Mouse (Mus musculus) bone marrow macrophage, adult 2 months (primary cell): ENCODE results near the gene Cdc14a. TPM values are rescaled to one million over a fixed set of nuclear protein-coding genes. Genes with fewer than 3 reads are reported as not detected.

Experiments
- H3K27ac ChIP-seq: 2 replicates; pipeline ENCODE4 v1.5.1; 2012; ENCODE audit warnings: low read depth, low read length; ENCODE audit not compliant: insufficient read depth
- H3K4me1 ChIP-seq: 2 replicates; pipeline ENCODE4 v1.6.1; 2012; ENCODE audit warnings: low read length; ENCODE audit not compliant: control insufficient read depth, insufficient read depth
- H3K4me3 ChIP-seq: 2 replicates; pipeline ENCODE4 v1.5.1; 2012; ENCODE audit warnings: mild to moderate bottlenecking, low read length, moderate library complexity; ENCODE audit not compliant: insufficient read depth
- CTCF ChIP-seq: IDR thresholded peaks from 2 replicates; pipeline ENCODE4 v1.5.1; 2012; ENCODE audit warnings: low read depth, mild to moderate bottlenecking, low read length, moderate library complexity
- POLR2A ChIP-seq: IDR thresholded peaks from 2 replicates; pipeline ENCODE4 v1.6.1; 2012; ENCODE audit warnings: mild to moderate bottlenecking, low read depth, low read length, borderline replicate concordance
- polyA plus RNA-seq: library from polyadenylated mRNA; stranded (reverse); fragments of >200 nt; gene quantifications from 2 replicates; pipeline ENCODE4 v1.2.4, GENCODE M21; 2012; ENCODE audit not compliant: missing spikeins, insufficient read depth, insufficient read length

The Cdc14a gene
- polyA plus RNA-seq, 1 experiment = 6.1 TPM

DNA sequence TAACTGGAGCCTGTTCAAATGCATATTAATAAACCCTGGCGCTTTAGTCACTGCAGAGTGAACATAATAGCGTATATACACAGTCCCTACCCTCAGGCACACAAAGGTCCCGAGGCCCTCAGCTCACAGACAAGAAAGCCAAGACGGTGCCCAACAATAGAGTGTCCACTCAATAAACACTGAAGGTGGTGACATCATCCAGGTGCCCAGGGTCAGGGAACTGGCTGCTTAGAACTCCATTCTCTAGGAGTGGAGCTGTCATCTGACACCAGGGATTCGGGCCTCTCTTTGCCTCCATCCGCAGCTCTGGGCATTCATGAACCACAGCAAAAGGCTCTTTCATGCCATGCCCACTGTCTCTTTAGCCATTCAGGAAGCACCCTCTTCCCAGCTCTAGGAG, 2.7 kb downstream of the Cdc14a start:
- Histone ChIP-seq H3K4me1 (peaks cover 3% of the 10 kb centered on the region; the same call in 1 of the 2 replicates), H3K4me3 (no peak overlapping the region), H3K27ac (no peak overlapping the region)
- TF ChIP-seq CTCF (no peak), POLR2A (no peak)

DNA sequence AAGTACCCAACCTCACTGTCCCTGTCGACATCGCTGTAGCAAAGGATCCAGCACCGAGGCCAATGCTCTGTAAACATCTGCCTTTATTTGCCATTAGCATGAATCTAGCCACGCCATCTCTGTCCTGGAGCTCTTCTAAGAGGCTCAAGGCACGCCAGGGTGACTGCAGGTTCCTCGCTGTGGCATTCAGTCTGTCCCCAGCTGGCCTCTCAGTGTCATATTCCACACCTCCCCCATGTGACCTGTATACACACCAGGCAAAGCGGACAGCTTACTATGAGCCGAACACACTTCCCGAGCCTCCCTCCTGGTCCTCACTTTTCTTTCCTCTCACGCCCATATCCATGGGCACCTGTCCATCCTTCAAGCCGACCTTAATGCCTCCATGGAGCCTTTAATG, 4.0 kb downstream of the Cdc14a start:
- H3K27ac ChIP-seq = no peak overlapping the region
- TF ChIP-seq CTCF (no peak), POLR2A (no peak)
- peaks cover 7% of the 10 kb centered on the region for H3K4me1 ChIP-seq
- no peak overlapping the region for H3K4me3 ChIP-seq

DNA sequence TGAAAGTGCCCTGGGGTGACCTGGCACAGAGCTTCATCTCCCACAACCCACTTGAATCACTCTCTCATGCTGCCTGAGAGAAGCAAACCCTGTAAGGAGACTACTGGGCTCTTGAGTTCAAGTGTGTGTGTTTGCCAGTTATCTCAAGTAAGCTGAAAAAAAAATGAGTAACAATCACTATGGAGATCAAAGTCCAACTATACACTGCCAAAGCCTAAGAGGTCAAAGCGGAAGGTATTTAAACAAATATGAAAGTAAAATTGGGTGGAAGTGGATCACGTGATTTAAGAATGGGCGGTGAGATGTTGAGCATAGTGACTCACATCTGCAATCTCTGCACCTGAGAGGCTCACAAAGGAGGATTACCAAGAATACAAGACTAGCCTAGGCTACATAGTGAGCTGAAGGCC, 9.4 kb downstream of the Cdc14a start:
- TF ChIP-seq POLR2A (no peak), CTCF (no peak)
- H3K4me1 ChIP-seq = peaks cover 10% of the 10 kb centered on the region
- H3K4me3 ChIP-seq = no peak overlapping the region
- H3K27ac ChIP-seq = no peak overlapping the region

DNA sequence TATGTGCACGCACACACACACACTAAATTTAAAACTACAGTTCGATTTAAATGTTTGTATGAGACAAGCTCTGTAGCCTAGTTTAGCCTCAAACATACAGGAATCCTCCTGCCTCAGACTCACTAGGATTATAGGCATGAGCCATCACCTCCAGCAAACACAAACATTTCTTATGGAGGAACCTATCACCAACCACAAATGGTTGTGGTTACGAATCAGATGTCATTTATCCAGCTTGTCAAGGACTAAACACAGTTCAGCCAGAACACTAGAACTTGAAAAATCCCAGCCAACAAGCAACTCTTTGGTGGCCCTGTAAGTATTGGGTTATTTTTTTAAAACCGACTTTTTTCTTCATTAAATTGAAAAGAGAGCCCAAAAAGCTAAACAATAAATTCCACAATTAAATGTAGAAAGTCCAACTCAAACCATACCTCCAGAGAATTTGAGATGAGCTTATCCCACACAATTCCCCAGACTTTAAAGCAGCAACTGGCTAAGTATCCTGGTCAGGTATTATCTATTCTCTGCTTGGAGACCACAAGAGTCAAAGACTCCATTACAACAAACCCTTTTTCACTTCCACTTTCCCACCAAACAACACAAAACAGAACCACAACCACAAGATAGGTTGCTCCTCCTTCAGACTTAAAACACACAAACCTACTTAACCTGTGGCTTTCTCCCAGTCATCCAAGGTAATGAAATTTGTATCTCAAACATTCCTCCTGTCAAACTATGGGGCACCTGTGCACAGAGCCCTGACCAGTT, 10.7 kb downstream of the Cdc14a start:
- no peak overlapping the region for H3K4me3 ChIP-seq
- H3K4me1 ChIP-seq = peaks cover 10% of the 10 kb centered on the region
- TF ChIP-seq POLR2A = no peak
- H3K27ac ChIP-seq = no peak overlapping the region

DNA sequence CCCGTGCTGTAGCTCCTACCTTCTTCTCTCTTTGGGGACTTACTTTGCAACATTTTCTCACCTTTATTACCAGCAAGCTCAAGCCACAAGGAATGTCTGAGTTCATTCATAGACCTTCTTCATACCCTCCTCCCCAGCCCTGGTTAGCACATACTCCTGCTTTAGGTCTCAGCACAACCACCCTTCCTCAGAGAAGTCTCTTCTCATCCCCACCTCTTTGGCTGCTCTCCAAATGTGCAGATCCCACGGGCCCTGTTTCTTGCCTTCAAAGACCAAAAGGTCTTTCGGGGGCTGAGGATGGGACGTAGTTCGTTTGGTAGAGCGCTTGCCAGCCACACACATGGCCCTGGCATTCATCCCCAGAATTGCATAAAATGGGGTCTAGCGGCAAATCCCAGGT, 13.8 kb downstream of the Cdc14a start:
- no peak for TF ChIP-seq CTCF
- TF ChIP-seq POLR2A = no peak
- Histone ChIP-seq H3K4me1 (peaks cover 8% of the 10 kb centered on the region), H3K27ac (no peak overlapping the region), H3K4me3 (no peak overlapping the region)

DNA sequence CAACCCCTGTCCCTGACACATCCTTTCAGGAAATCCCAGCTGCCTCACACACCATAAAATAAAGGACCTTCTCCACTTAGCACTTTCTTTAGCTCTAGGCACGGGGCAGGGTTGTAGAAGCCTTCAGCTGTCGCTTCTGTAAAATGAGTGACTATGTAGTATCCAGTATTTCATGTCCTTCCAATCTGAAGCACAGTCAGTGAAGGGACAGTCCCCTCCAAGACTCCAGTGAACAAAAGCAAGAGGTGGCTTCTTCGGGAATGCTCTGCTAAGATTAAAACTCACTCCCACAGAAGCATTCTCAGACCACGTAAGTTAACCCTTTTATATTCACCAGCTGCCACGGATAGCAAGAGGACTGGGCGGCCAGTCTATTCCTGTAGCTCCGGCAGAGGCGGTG, 14.3 kb downstream of the Cdc14a start:
- TF ChIP-seq CTCF (no peak), POLR2A (no peak)
- peaks cover 2% of the 10 kb centered on the region for H3K4me1 ChIP-seq
- no peak overlapping the region for H3K27ac ChIP-seq
- H3K4me3 ChIP-seq = no peak overlapping the region

DNA sequence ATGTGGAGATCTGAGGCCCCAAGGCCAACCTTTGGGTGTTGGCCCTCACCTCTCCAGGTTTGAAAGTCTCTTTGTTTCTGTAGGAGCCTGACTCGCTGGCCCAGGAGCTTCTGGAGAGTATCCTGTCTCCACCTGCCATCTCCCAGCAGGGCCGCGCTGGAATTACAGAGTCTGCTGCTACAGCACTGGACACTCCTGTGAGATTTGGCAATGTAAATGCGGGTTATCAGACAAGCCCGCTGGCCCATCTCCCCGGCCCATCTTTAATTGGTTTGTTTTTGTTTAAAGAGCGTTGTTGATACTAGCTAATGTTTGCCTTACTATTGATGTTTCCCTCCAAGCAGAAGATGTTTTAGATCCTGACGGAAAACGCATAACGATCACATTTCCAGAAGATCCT, 15.0 kb downstream of the Cdc14a start:
- H3K27ac ChIP-seq = no peak overlapping the region
- no peak overlapping the region for H3K4me3 ChIP-seq
- no peaks in the 10 kb centered on the region; the same call in 1 of the 2 replicates for H3K4me1 ChIP-seq
- no peak for TF ChIP-seq CTCF
- no peak for TF ChIP-seq POLR2A

DNA sequence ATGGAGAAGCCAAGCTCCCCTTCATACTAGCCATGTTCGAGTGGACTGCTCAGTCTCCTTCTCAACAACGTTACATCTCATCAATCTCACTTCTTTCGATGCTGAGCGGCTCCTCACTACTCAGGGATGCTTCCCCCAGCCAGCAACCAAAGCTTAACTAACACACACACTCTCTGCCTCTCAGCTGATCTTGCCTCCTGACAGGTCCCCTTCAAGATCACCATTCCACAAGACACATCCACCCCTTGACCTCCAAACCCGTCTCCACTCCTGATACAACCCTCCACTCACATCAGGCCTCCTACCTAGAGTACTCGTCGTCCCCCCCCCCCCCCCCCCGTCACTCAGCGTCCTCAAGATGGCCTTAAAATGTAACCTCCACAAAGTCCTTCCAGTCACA, 18.3 kb downstream of the Cdc14a start:
- Histone ChIP-seq H3K27ac (no peak overlapping the region), H3K4me1 (no peaks in the 10 kb centered on the region), H3K4me3 (no peak overlapping the region)
- TF ChIP-seq CTCF (no peak), POLR2A (no peak)

DNA sequence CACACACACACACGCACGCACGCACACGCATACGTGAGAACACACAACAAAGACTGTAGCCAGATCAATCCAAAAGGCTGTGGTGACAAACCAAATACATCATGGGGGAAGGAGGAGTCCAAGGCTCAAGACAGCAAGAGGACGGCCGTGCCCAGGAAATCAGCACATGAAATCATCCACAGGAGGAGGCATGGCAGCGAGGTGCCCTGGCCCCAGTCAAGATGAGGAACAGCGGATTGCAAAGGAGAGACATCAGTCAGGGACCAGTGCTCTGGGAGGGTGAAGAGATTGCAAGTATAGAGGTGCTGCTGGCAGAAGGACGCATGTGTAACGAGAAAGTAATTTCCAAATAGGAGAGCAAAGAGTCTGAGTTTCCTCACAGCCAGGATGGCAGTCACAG, 22.4 kb downstream of the Cdc14a start:
- Histone ChIP-seq H3K4me1 (no peaks in the 10 kb centered on the region), H3K27ac (no peak overlapping the region), H3K4me3 (no peak overlapping the region)
- TF ChIP-seq CTCF (no peak), POLR2A (no peak)

DNA sequence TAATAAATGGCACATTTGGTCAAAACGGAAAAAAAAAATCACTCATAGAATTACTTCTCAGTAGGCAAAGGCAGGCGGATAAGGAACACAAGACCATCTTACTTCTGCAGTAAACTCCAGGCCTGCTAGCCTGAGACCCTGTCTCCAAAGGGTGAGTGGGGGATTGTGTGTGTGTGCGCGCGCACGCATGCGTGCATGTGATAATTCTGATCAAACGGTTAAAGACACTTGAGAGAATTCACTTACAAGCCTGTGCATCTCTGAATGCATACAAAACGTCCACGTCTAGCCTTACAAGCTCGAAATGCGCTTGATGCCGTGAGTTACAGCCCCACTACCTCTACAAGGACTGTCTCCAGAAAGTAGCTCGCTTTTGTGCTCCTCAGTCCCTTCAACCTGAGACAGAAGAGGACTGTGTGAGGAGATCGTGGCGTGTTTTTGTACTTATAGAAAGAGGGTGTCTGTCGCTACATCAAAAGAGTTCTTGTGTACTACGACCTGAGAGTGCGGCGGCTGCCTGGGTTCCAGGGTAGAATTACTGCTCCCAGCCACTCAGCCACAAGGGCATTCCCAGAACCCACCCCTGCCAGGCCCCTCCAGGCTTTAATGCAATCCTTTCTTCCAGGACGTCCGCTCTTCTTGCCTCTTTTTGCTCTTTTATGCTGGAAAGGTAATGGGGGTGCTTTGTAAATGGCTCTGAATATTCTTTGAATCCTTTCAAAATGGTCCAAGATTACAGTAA, 24.3 kb downstream of the Cdc14a start:
- Histone ChIP-seq H3K4me3 (no peak overlapping the region), H3K27ac (no peak overlapping the region), H3K4me1 (no peaks in the 10 kb centered on the region)
- no peak for TF ChIP-seq CTCF
- TF ChIP-seq POLR2A = no peak
